Mouse (Mus musculus) heart, embryonic 11.5 days (tissue): ENCODE results near the gene Krt2. TPM values are rescaled to one million over a fixed set of nuclear protein-coding genes. Genes with fewer than 3 reads are reported as not detected.

ENCODE experiments used
- ATAC-seq: fragments of 200-750 bp; cut with Nextera tagmentation; replicated peaks from 2 replicates; pipeline ENCODE4 v1.8.0; 2017; ENCODE audit warnings: moderate library complexity; ENCODE audit not compliant: insufficient number of reproducible peaks, low FRiP score, low TSS enrichment
- H3K27ac ChIP-seq: fragments of 300-500 bp; sonication (generic); 2 replicates; pipeline ENCODE4 v1.5.1; 2014; ENCODE audit warnings: mild to moderate bottlenecking, low read depth, low read length
- H3K27me3 ChIP-seq: fragments of 300-500 bp; sonication (generic); 2 replicates; pipeline ENCODE4 v1.6.1; 2014; ENCODE audit warnings: mild to moderate bottlenecking, low read length, mixed read lengths; ENCODE audit not compliant: control insufficient read depth, insufficient read depth
- H3K36me3 ChIP-seq: fragments of 300-500 bp; sonication (generic); 2 replicates; pipeline ENCODE4 v1.6.1; 2014; ENCODE audit warnings: mild to moderate bottlenecking, low read length, moderate library complexity, mixed read lengths; ENCODE audit not compliant: control insufficient read depth, insufficient read depth
- H3K4me1 ChIP-seq: fragments of 300-500 bp; sonication (generic); 2 replicates; pipeline ENCODE4 v1.6.1; 2014; ENCODE audit warnings: low read length; ENCODE audit not compliant: control insufficient read depth, insufficient read depth
- H3K4me2 ChIP-seq: fragments of 300-500 bp; sonication (generic); 2 replicates; pipeline ENCODE4 v1.6.1; 2014; ENCODE audit warnings: mild to moderate bottlenecking, moderate library complexity
- H3K4me3 ChIP-seq: fragments of 300-500 bp; sonication (generic); 2 replicates; pipeline ENCODE4 v1.5.1; 2014; ENCODE audit warnings: low read depth, low read length
- H3K9ac ChIP-seq: fragments of 300-500 bp; sonication (generic); 2 replicates; pipeline ENCODE4 v1.6.1; 2014; ENCODE audit warnings: mild to moderate bottlenecking, low read depth, low read length, moderate library complexity
- H3K9me3 ChIP-seq: fragments of 300-500 bp; sonication (generic); replicated peaks from 2 replicates; pipeline ENCODE4 v1.6.1; 2016; ENCODE audit warnings: low read length; ENCODE audit not compliant: control insufficient read depth
- WGBS: fragments of 180-500 bp; shearing (Covaris S2); extraction: QIAGEN DNeasy Blood & Tissue Kit; methylation state at CpG from one replicate; pipeline ENCODE4 v1.1.7; 2014; ENCODE audit not compliant: insufficient replicate concordance; 5-methylcytosine and 5-hydroxymethylcytosine counted together
- polyA plus RNA-seq: library from polyadenylated mRNA; unstranded; fragments of >200 nt; fragmentation: Nextera tagmentation; extraction: Ambion mirVana; gene quantifications from 2 replicates; pipeline ENCODE4 v1.2.1, GENCODE M21; 2014

The Krt2 gene
- not detected in 2 replicates for polyA plus RNA-seq

GRCm38 (mm10) chr15:101817875-101818274 is at the start of gene Krt2:
TSS of gene Krt2 (minus strand) at chr15:101818169.
- Histone ChIP-seq H3K36me3 (no peaks in the 10 kb centered on the region), H3K9ac (no peak within 1 kb of the TSS), H3K27ac (no peak within 1 kb of the TSS), H3K4me2 (no peak within 1 kb of the TSS), H3K27me3 (peaks cover 11% of the 10 kb centered on the region; the same call in 1 of the 2 replicates), H3K9me3 (no peaks in the 10 kb centered on the region), H3K4me3 (no peak within 1 kb of the TSS), H3K4me1 (no peaks in the 10 kb centered on the region)
- no peak for ATAC-seq
- WGBS, result 69% methylated on average over 16 of the region's 16 CpGs

- no peak overlapping the region for H3K27ac ChIP-seq
- ATAC-seq, result no peak
- no peaks in the 10 kb centered on the region for H3K9me3 ChIP-seq
- no peaks in the 10 kb centered on the region for H3K36me3 ChIP-seq
- H3K27me3 ChIP-seq, result peaks cover 8% of the 10 kb centered on the region
- H3K4me3 ChIP-seq, result no peak overlapping the region
- H3K4me1 ChIP-seq, result no peaks in the 10 kb centered on the region
- 53% methylated on average over 7 of the region's 7 CpGs for WGBS
- H3K4me2 ChIP-seq, result no peak overlapping the region
- no peak overlapping the region for H3K9ac ChIP-seq
Measured at GRCm38 (mm10) chr15:101866754-101867153, 48.8 kb upstream of the Krt2 start.

GRCm38 (mm10) chr15:101860421-101861130 is 42.6 kb upstream of the Krt2 start:
- no peak overlapping the region for H3K9ac ChIP-seq

GRCm38 (mm10) chr15:101859735-101860170 is 41.8 kb upstream of the Krt2 start:
- H3K9ac ChIP-seq, result peak overlapping the region; percentile 61
- H3K9me3 ChIP-seq, result no peaks in the 10 kb centered on the region
- no peaks in the 10 kb centered on the region for H3K36me3 ChIP-seq
- WGBS, result under 1% methylated on average over 33 of the region's 33 CpGs
- peak overlapping the region; percentile 46 for H3K4me3 ChIP-seq
- H3K27ac ChIP-seq, result no peak overlapping the region
- peaks cover 38% of the 10 kb centered on the region for H3K27me3 ChIP-seq
- H3K4me1 ChIP-seq, result peaks cover 5% of the 10 kb centered on the region; the same call in 1 of the 2 replicates
- H3K4me2 ChIP-seq, result peak overlapping the region; percentile 86
- ATAC-seq, result no peak

More at GRCm38 (mm10) chr15:101860421-101861130, 42.6 kb upstream of the Krt2 start:
- WGBS, result 49% methylated on average over 13 of the region's 13 CpGs
- Histone ChIP-seq H3K4me1 (peaks cover 5% of the 10 kb centered on the region; the same call in 1 of the 2 replicates), H3K36me3 (no peaks in the 10 kb centered on the region), H3K4me2 (peak overlapping the region; percentile 86), H3K9me3 (no peaks in the 10 kb centered on the region), H3K27me3 (peaks cover 36% of the 10 kb centered on the region), H3K4me3 (peak overlapping the region; percentile 46; the same call in 1 of the 2 replicates), H3K27ac (no peak overlapping the region)
- no peak for ATAC-seq

- peaks cover 44% of the 10 kb centered on the region for H3K27me3 ChIP-seq
- ATAC-seq, result no peak
- no peaks in the 10 kb centered on the region for H3K9me3 ChIP-seq
- peak overlapping the region; percentile 46 for H3K4me3 ChIP-seq
- no peak overlapping the region for H3K27ac ChIP-seq
- no peak overlapping the region for H3K9ac ChIP-seq
- H3K4me1 ChIP-seq, result peaks cover 5% of the 10 kb centered on the region; the same call in 1 of the 2 replicates
- WGBS, result 5% methylated on average over 11 of the region's 11 CpGs
- H3K36me3 ChIP-seq, result no peaks in the 10 kb centered on the region
- peak overlapping the region; percentile 86 for H3K4me2 ChIP-seq
Measured at GRCm38 (mm10) chr15:101858673-101859425, 40.9 kb upstream of the Krt2 start.

GRCm38 (mm10) chr15:101856696-101857095 is 38.7 kb upstream of the Krt2 start:
- no peak overlapping the region for H3K9ac ChIP-seq
- no peak overlapping the region for H3K4me2 ChIP-seq
- peaks cover 57% of the 10 kb centered on the region for H3K27me3 ChIP-seq
- no peak overlapping the region for H3K4me3 ChIP-seq
- no peaks in the 10 kb centered on the region for H3K9me3 ChIP-seq
- H3K36me3 ChIP-seq, result no peaks in the 10 kb centered on the region
- 45% methylated on average over 5 of the region's 5 CpGs for WGBS
- no peak for ATAC-seq
- H3K27ac ChIP-seq, result no peak overlapping the region
- H3K4me1 ChIP-seq, result peaks cover 5% of the 10 kb centered on the region; the same call in 1 of the 2 replicates

- H3K4me3 ChIP-seq, result no peak overlapping the region
- no peak overlapping the region for H3K9ac ChIP-seq
- H3K27ac ChIP-seq, result no peak overlapping the region
- H3K4me1 ChIP-seq, result peaks cover 5% of the 10 kb centered on the region; the same call in 1 of the 2 replicates
- peaks cover 52% of the 10 kb centered on the region for H3K27me3 ChIP-seq
- no peak overlapping the region for H3K4me2 ChIP-seq
- no peak for ATAC-seq
- WGBS, result 67% methylated on average over 3 of the region's 3 CpGs
- H3K36me3 ChIP-seq, result no peaks in the 10 kb centered on the region
- H3K9me3 ChIP-seq, result no peaks in the 10 kb centered on the region
Measured at GRCm38 (mm10) chr15:101855732-101856131, 37.8 kb upstream of the Krt2 start.

- no peak overlapping the region for H3K4me3 ChIP-seq
- WGBS, result 13% methylated on average over 5 of the region's 5 CpGs
- H3K27me3 ChIP-seq, result peaks cover 46% of the 10 kb centered on the region
- H3K4me1 ChIP-seq, result peaks cover 4% of the 10 kb centered on the region; the same call in 1 of the 2 replicates
- no peak for ATAC-seq
- H3K9ac ChIP-seq, result no peak overlapping the region
- H3K4me2 ChIP-seq, result no peak overlapping the region
- H3K27ac ChIP-seq, result no peak overlapping the region
- H3K36me3 ChIP-seq, result no peaks in the 10 kb centered on the region
- H3K9me3 ChIP-seq, result no peaks in the 10 kb centered on the region
Measured at GRCm38 (mm10) chr15:101854294-101854693, 36.3 kb upstream of the Krt2 start.
